Mouse (Mus musculus): ENCODE data around the gene Hoxa4. TPM values are rescaled to one million over a fixed set of nuclear protein-coding genes. Genes with fewer than 3 reads are reported as not detected.

Hoxa4 gene
- polyA plus RNA-seq, 1 experiment from 2014 or later = 7.1 TPM

DNA sequence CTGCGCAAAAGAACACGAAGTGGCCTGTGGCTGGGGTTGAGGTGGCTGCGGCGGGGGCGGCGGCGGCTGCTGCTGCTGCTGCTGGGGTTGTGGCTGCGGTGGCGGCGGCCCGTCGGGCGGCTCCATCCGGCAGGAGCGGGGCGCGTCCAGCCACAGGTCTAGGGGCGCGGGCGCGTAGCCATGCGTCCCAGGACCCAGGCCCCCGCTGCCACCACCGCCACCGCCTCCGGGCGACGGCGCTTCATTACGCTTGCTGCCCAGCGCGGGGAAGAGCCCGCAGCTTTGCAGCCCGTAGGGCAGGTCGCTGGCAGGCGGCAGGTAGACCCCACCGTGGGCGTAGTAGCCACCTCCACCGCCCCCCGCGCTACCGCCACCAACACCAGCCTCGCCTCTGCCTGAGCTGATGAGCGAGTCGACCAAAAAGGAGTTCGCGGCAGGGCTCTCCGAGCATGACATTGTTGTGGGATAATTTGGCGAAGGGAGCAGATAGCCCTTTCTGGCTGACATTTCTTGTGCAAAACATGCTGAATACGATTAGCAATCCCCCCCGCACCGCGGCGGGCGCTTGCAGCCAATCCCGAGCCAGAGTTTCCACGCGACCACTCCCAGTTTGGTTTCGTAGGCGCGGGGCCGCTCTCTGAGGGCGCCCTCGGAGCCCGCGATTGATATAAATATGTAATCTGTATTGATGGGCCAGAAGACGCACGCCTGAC, 43.0 kb upstream of the Hoxa4 start:
- WGBS = under 1% methylated on average over 68 of the region's 68 CpGs
- H3K27me3 ChIP-seq (replicated peaks) = peaks cover 56% of the 10 kb centered on the region
- H3K4me1 ChIP-seq = peaks cover 10% of the 10 kb centered on the region; the same call in 1 of the 2 replicates
- H3K4me2 ChIP-seq (replicated peaks) = peak overlapping the region; percentile 74
- peak overlapping the region; percentile 89 for H3K27ac ChIP-seq
- ATAC-seq (ENCODE audit: low FRiP score, low read depth) = peak; percentile 37; the same call in 1 of the 2 replicates
- H3K36me3 ChIP-seq = no peaks in the 10 kb centered on the region
- peak overlapping the region; percentile 78 for H3K4me3 ChIP-seq
- no peaks in the 10 kb centered on the region for H3K9me3 ChIP-seq
- peak overlapping the region; percentile 98 for H3K9ac ChIP-seq

DNA sequence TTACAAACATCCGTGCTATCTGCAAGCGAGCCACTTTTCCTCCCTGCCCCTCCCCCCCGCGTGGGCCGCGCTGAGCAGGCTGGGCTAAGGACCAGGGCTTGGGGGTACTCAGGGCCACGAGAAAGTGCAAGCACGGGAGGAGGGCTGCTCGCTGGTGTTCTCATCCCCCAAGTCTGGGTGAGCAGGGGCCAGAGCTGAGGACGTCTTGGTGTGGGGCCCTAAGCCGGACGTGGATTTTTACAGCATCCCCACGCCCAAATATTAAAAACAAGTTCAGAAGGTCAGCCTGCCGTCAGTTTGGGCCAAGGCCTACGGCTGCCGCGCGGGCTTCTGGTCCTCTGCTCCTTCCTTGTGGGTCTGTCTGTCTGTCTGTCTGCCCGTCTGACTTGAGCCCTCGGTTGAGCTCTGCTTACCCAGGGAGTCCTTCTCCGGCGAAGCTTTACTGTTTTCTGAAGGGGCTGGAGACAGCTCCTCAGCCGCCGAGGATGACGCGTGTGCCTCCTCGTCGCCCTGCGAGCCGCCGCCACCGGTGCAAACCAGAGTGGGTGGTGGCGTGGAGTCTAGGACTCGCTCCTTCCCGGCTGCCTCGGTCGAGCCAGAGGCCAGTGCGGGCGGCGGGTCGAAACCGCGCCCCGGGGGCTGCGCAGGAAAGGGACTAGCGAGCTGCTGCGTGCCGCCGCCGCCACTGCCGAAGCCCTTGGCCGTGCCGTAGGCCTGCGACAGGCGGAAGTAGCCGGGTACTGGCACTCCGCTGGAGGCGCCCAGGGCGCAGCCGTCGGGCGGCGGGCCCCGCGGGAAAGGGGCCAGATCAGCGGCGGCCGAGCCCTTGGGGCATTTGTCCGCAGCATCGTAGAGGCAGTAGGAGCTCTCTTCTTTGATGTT, 42.2 kb upstream of the Hoxa4 start:
- H3K36me3 ChIP-seq = no peaks in the 10 kb centered on the region
- H3K9ac ChIP-seq = peak overlapping the region; percentile 98
- H3K4me3 ChIP-seq = peak overlapping the region; percentile 78
- no peaks in the 10 kb centered on the region for H3K9me3 ChIP-seq
- peak overlapping the region; percentile 74 for H3K4me2 ChIP-seq (replicated peaks)
- peak overlapping the region; percentile 89 for H3K27ac ChIP-seq
- ATAC-seq (ENCODE audit: low FRiP score, low read depth) = no peak
- peaks cover 10% of the 10 kb centered on the region; the same call in 1 of the 2 replicates for H3K4me1 ChIP-seq
- WGBS = under 1% methylated on average over 70 of the region's 70 CpGs
- H3K27me3 ChIP-seq (replicated peaks) = peaks cover 55% of the 10 kb centered on the region

DNA sequence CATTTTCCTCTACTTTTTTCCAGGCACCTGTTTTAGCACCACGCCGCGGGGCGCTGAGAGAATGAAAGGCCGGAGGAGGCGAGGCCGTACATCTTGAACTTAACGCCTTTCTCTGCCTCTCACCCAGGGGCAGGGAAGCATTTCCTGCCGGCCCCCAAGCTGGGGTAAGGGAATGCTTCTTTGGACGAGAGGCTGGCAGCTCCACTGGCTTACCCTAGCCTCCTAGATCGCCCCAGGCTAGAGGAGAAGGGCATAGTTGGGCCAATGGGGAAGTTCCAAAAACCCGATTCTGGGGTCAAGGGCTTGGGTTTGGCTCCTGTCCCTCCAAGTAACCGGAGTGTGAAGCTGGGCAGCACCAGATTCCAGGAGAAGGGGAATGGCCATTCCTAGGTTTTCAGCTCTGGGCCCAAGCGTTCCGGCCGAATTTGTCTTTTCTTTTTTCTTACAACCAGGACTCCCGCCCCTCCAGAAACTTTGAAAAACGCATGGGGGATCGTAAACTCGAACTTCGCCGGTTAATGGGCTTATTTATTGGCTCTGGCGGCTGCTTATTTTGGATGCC, 41.5 kb upstream of the Hoxa4 start:
- Histone ChIP-seq H3K27me3 (replicated peaks) (peaks cover 55% of the 10 kb centered on the region), H3K9ac (peak overlapping the region; percentile 98), H3K27ac (peak overlapping the region; percentile 89), H3K9me3 (no peaks in the 10 kb centered on the region), H3K36me3 (no peaks in the 10 kb centered on the region), H3K4me2 (replicated peaks) (peak overlapping the region; percentile 74), H3K4me3 (peak overlapping the region; percentile 78), H3K4me1 (peaks cover 10% of the 10 kb centered on the region; the same call in 1 of the 2 replicates)
- WGBS = under 1% methylated on average over 23 of the region's 23 CpGs
- ATAC-seq (ENCODE audit: low FRiP score, low read depth) = no peak

DNA sequence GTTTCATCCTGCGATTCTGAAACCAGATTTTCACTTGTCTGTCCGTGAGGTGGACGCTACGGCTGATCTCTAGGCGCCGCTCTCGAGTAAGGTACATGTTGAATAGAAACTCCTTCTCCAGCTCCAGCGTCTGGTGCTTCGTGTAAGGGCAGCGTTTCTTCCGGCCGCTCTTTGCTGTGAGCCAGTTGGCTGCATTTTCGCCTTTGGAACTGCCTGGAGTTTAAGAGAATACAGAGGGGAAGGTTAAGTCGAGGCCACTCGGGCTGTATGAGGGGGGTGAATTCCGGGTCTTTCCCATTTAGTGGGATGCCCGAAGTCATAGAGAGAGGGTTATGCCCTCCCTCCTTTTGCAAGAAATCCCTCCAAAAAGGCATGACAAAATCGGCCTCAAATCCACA, 41.0 kb upstream of the Hoxa4 start:
- Histone ChIP-seq H3K27me3 (replicated peaks) (peaks cover 51% of the 10 kb centered on the region), H3K9ac (peak overlapping the region; percentile 98)
- WGBS = under 1% methylated on average over 18 of the region's 18 CpGs

DNA sequence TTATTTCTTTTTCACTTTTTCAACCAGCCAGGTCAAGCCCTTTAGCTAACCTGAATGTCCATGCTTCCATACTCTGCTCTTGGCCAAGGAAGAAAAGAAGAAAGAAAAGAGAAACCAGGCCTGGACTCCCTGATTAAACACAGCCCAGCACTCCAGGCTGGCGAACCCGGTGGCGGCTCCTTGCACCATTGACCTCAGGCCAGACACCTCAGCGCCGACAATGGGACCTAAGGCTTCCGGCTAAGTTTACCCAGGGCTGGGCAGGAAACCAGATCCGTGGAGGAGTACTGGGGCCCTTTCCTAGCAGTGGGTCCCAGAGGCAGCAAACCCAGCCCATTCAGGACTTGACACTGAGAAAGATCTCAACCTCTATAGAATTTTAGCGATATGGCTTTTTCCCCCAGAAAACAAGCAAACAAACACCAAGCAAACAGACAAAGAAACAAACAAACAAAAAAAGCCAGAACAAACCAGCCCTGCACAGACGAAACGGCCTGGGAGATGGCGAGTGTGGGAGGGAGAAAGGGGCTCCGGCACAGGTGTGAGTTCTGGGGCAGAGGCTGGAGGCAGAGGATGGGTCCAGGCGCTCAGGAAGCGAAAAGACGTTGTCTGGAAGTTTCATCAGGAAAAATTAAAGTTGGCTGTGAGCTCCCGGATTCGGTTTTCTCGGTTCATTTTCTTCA, 40.5 kb upstream of the Hoxa4 start:
- peak overlapping the region; percentile 98 for H3K9ac ChIP-seq
- peaks cover 11% of the 10 kb centered on the region; the same call in 1 of the 2 replicates for H3K4me1 ChIP-seq
- H3K9me3 ChIP-seq = no peaks in the 10 kb centered on the region
- peak overlapping the region; percentile 89 for H3K27ac ChIP-seq
- H3K36me3 ChIP-seq = no peaks in the 10 kb centered on the region
- peak overlapping the region; percentile 74 for H3K4me2 ChIP-seq (replicated peaks)
- no peak for ATAC-seq (ENCODE audit: low FRiP score, low read depth)
- WGBS = under 1% methylated on average over 18 of the region's 18 CpGs
- peak overlapping the region; percentile 78 for H3K4me3 ChIP-seq
- peaks cover 47% of the 10 kb centered on the region for H3K27me3 ChIP-seq (replicated peaks)

More for the DNA sequence above, 41.0 kb upstream of the Hoxa4 start:
- Histone ChIP-seq H3K4me2 (replicated peaks) (peak overlapping the region; percentile 74), H3K4me3 (peak overlapping the region; percentile 78), H3K4me1 (peaks cover 10% of the 10 kb centered on the region; the same call in 1 of the 2 replicates), H3K9me3 (no peaks in the 10 kb centered on the region), H3K27ac (peak overlapping the region; percentile 89), H3K36me3 (no peaks in the 10 kb centered on the region)
- ATAC-seq (ENCODE audit: low FRiP score, low read depth) = no peak

DNA sequence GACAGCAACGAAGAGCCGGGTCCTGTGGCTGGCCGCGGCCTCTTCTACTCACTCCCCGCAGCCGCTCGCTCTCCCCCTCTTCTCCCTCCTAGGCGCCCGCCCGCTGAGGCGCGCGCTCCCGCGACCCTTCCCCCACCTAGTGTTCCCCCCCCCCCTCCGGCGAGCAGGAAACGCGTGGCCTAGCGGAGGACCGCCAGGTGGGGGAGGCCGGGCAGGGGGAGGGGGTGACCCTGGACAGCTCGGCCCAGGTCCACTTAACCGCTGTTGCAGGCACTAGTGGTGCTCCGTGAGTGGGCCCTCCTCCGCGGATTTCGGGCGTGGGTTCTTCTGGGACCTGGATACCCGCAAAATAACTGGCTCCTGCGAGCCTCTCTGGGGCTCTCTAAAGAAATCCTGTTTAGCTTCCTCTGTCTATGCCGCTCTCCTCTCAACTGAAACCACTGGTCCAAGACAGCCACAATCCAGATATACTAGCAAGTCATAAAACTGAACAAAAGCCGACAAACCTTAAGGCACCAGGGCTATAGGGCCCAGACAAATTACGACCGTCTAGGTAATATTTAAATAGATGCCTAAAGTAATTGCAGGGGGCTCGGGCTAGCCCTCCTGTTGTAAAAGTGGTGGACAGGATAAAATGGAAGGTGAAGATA, 39.1 kb upstream of the Hoxa4 start, which contains the start of gene Hoxa9:
Hoxa9 (minus strand) TSS at position 574 of the 650 bp plus-strand sequence.
- Histone ChIP-seq H3K9me3 (no peaks in the 10 kb centered on the region), H3K27me3 (replicated peaks) (peaks cover 41% of the 10 kb centered on the region), H3K4me2 (replicated peaks) (peak within 1 kb of the TSS; percentile 83), H3K4me1 (peaks cover 9% of the 10 kb centered on the region; the same call in 1 of the 2 replicates), H3K9ac (peak within 1 kb of the TSS; percentile 98), H3K4me3 (peak within 1 kb of the TSS; percentile 78), H3K36me3 (no peaks in the 10 kb centered on the region), H3K27ac (peak within 1 kb of the TSS; percentile 94)
- ATAC-seq (ENCODE audit: low FRiP score, low read depth) = peak; percentile 18; the same call in 1 of the 2 replicates
- WGBS = under 1% methylated on average over 33 of the region's 36 CpGs

DNA sequence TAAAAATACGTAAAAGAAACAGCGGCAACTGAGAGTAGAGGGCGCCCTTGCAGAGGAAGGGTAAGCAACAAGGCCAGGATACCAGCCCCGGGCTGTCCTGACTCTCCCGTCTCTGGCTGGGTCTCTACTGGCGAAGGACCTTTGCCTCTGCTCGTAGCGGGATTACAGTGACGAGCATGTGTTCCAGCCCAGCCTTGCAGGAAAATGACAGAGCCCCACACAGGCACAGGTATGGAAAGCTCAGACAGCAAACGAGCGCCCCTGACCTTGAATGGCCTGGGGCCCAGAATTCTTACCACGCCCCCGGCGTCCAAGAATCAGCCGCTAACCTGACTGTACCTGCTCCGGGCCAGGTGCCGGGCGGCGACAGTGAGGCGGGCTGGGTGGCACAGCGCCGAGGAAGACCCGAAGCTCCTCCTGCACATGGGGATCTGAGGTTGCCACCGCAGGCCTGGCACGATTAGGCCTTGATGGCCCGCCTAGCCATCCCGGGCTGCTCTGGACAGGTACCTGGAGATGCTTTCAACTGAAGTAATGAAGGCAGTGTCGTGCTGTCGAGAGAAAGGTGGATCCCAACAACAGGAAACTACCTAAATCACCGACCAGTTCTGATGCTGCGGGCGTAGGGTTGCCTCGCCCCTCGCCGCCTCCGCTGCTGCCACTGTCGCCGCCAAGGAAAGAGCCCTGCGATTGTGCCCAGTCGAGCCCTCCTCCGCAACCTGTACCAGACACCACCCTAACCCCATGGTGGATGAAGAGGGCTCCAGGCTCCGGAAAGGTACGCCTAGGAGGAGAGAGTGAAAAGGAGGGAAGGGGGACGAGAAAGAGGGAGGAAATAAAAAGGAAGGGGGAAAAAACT, 38.2 kb upstream of the Hoxa4 start:
- peak overlapping the region; percentile 94 for H3K27ac ChIP-seq
- peak overlapping the region; percentile 66 for H3K4me3 ChIP-seq
- no peaks in the 10 kb centered on the region for H3K36me3 ChIP-seq
- H3K9me3 ChIP-seq = no peaks in the 10 kb centered on the region
- H3K9ac ChIP-seq = peak overlapping the region; percentile 97
- WGBS = under 1% methylated on average over 44 of the region's 44 CpGs
- peaks cover 38% of the 10 kb centered on the region for H3K27me3 ChIP-seq (replicated peaks)
- peaks cover 9% of the 10 kb centered on the region; the same call in 1 of the 2 replicates for H3K4me1 ChIP-seq
- H3K4me2 ChIP-seq (replicated peaks) = peak overlapping the region; percentile 83
- ATAC-seq (ENCODE audit: low FRiP score, low read depth) = no peak

DNA sequence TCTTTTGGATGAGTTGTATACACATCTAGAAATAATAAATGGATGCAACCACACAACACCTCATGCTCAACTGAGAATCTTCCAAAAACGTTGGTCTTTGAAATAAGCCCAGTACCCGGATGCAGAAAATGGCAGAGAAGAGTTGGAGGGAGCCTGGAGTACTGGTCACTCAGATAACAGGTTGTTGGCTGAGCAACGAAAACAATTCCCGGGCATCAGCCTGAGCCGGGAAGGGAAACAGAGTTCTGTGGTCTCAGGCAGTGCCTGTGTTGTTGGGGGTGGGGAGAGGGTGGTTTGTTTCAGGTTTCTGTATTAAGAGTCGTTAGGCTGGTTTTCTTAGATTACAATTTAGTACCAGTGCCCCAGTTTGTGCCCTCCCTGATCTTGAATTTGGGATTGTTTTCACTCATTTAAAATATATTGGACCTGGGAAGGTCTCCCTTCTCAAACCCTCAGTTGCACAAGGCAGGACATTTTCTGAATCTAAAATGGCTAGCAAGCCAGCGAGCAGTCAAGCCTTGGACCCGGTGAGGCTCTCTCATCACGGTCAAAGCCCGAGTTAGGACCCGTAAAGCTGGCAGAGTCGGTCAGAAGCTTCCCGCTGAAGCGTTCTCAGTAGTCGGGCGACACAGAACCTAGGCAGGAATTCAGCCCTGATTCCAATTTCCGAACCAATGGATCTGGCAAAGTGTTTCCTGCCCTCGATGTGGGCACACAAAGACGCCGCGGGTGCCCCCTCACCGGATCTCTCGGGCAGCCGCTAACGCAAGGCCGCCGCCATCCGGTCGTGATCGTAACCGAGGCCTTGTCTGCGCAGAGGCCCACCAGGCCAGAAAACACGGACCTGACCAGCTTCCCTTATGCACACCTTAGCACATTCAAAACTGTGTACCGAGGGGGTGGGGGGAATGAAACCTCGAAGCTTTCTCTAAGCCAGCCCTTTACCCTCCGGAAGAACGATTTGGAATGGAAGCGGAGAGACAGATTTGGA, 37.2 kb upstream of the Hoxa4 start:
- WGBS = under 1% methylated on average over 38 of the region's 38 CpGs
- H3K9me3 ChIP-seq = no peaks in the 10 kb centered on the region
- H3K27me3 ChIP-seq (replicated peaks) = peaks cover 30% of the 10 kb centered on the region
- ATAC-seq (ENCODE audit: low FRiP score, low read depth) = no peak
- peak overlapping the region; percentile 65 for H3K27ac ChIP-seq
- no peaks in the 10 kb centered on the region for H3K36me3 ChIP-seq
- H3K9ac ChIP-seq = peak overlapping the region; percentile 97
- peaks cover 9% of the 10 kb centered on the region; the same call in 1 of the 2 replicates for H3K4me1 ChIP-seq
- H3K4me2 ChIP-seq (replicated peaks) = peak overlapping the region; percentile 83
- H3K4me3 ChIP-seq = peak overlapping the region; percentile 66

DNA sequence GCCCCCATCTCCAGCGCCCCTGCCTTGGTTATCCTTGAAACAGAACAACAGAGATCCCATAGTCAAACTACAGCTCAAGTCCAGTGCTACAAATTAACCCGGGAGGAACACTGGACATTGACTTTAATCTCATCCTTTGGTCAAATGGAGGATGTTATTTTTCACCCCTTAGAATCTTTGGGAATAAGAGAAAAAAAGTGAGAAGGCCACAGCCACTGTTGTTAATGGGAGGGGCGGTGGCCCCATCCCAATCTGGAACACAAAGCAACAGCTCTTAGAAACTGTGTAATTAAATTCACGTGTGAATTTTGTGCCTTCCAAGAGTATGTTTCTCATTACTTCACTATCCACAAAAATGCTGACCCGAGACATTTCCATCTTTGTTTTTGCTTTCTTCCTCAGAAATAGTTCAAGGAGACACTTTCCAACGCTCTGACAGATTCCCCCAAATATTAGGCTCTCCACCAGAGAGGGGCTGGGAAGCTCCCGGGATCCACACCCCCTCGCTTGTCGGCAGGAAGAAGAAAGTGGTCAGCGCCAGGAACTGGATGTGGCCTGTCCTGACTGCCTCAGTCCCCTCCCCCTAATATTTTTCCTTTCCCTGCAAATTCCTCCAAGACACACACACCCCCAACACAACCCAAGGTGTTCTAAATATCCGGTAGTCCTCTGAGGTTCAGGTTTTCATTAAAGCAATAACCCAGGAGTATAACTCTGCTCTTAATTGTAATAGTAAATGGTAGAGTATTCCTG, 36.1 kb upstream of the Hoxa4 start:
- Histone ChIP-seq H3K4me2 (replicated peaks) (peak overlapping the region; percentile 99), H3K36me3 (no peaks in the 10 kb centered on the region), H3K4me1 (peaks cover 9% of the 10 kb centered on the region; the same call in 1 of the 2 replicates), H3K4me3 (peak overlapping the region; percentile 82), H3K27me3 (replicated peaks) (peaks cover 19% of the 10 kb centered on the region), H3K9ac (peak overlapping the region; percentile 100), H3K9me3 (no peaks in the 10 kb centered on the region), H3K27ac (peak overlapping the region; percentile 90; the same call in 1 of the 2 replicates)
- ATAC-seq (ENCODE audit: low FRiP score, low read depth) = no peak
- 2% methylated on average over 11 of the region's 11 CpGs for WGBS
